Mouse (Mus musculus): ENCODE measurements around the gene Mmp9. TPM values are rescaled to one million over a fixed set of nuclear protein-coding genes. Genes with fewer than 3 reads are reported as not detected.

Gene Mmp9
- not detected in 2 replicates for total RNA-seq (2014; fragmentation: Nextera tagmentation)
- 0.76 and 0.82 TPM in 2 replicates for total RNA-seq (2017)
- polyA plus RNA-seq (2012), result 0.63 and 0.76 TPM in 2 replicates

DNA sequence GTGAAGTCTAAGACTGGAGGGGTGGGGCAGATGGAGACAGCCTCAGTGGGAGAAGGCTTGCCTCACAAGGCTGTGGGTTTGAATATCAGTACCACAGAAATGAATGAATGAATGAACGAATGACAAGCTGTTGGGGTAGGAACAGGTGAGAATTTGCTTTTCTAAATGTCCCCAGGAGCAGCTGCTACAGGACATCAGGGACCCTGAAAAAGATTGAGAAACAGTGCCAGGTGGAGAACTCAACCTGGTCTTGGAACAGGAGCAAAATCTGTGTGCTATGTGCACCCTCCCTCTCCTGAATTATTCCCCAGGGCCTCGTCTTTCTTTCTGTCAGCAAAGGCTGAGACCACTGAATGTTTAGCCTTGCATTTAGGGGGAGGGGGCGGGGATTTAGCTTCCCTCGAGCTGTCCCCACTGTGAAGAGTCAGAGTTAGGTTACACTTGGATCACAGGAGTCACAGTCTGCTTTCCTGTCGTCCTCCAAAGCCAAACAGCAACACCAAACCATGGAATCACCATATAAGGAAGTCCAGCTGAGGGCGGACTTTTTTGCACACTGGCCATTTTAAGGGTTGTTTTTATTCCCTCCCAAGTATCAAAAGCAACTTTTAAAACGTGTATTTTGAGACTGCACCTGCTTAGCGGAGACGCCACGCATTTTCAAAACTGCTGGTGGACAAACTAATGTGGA is at the start of gene Mmp9:
Gene Mmp9, plus strand, starts transcription at position 641 of the 691 bp plus-strand sequence.
- Histone ChIP-seq H3K27me3 (ENCODE audit: insufficient read depth, low read length) (peaks cover 19% of the 10 kb centered on the region), H3K36me3 (replicated peaks) (no peaks in the 10 kb centered on the region), H3K4me1 (ENCODE audit: insufficient read depth, low read depth, low read length) (peaks cover 20% of the 10 kb centered on the region), H3K4me3 (ENCODE audit: low read depth, low read length) (no peak within 1 kb of the TSS), H3K9me3 (replicated peaks) (no peaks in the 10 kb centered on the region)
- TF ChIP-seq GATA1 (IDR thresholded peaks at IDR 0.05; ENCODE audit: borderline replicate concordance, low read length), result no peak
- TF ChIP-seq POLR2AphosphoS5 (IDR thresholded peaks at IDR 0.05; ENCODE audit: insufficient replicate concordance, low read depth, low read length), result no peak
- no peak for TF ChIP-seq GATA2 (IDR thresholded peaks at IDR 0.05; ENCODE audit: borderline replicate concordance, low read depth, low read length)
- TF ChIP-seq TAL1 (conservative IDR thresholded peaks at IDR 0.05; ENCODE audit: low read depth, low read length), result no peak
- TF ChIP-seq CTCF (IDR thresholded peaks at IDR 0.05; ENCODE audit: low read depth, low read length), result no peak
- no peak for ATAC-seq (ENCODE audit: extremely low read depth, insufficient number of reproducible peaks, low FRiP score, poor library complexity, severe bottlenecking)
- DNase-seq (ENCODE audit: low spot score), result no peak

DNA sequence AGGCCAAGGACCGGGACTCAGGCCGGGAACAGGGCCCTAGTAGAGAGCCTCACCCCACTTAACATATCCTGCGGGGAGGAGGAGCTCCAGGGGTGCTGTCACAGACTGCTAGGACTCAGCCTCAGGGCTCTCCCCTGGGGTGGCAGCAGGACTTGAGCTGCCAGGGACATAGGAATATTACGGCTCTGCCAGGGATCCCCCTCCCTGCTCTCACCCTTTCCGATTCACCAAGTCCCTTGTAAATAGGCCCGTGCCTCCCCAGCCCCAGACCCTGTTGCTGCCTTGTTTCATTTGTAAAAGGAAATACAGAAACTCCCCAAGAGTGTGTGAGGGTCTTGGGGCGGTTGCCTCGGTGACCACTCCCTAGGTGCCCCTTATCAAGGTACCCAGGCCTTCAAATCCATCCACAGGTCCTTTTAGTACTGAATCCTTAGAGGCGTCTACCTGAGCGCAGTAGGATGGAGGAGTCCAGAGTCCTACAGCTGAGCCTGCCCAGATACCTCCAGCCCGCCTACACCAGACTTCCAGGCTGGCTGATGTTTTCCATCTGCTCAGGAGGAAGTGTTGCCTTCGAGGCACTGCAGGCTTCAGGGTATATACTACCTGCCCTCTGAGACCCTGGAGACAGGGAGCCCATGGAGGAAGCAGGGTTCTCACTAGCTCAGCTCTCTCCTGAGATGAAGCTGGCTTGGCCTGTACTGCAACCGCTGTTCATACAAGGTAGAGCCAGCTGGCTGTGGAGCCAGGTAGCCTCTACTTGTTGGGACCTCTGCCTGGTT is 49.3 kb upstream of the Mmp9 start:
- Histone ChIP-seq H3K9me3 (replicated peaks) (no peaks in the 10 kb centered on the region), H3K27me3 (ENCODE audit: insufficient read depth, low read length) (no peaks in the 10 kb centered on the region), H3K4me3 (ENCODE audit: low read depth, low read length) (no peak overlapping the region), H3K36me3 (replicated peaks) (peaks cover 100% of the 10 kb centered on the region), H3K4me1 (ENCODE audit: insufficient read depth, low read depth, low read length) (peaks cover 34% of the 10 kb centered on the region)
- DNase-seq (ENCODE audit: low spot score), result no peak
- 0 out of 2 replicates have a peak, but pooled peaks have one; percentile 0 for TF ChIP-seq POLR2AphosphoS5 (IDR thresholded peaks at IDR 0.05; ENCODE audit: insufficient replicate concordance, low read depth, low read length)
- TF ChIP-seq GATA2 (IDR thresholded peaks at IDR 0.05; ENCODE audit: borderline replicate concordance, low read depth, low read length), result no peak
- no peak for ATAC-seq (ENCODE audit: extremely low read depth, insufficient number of reproducible peaks, low FRiP score, poor library complexity, severe bottlenecking)

DNA sequence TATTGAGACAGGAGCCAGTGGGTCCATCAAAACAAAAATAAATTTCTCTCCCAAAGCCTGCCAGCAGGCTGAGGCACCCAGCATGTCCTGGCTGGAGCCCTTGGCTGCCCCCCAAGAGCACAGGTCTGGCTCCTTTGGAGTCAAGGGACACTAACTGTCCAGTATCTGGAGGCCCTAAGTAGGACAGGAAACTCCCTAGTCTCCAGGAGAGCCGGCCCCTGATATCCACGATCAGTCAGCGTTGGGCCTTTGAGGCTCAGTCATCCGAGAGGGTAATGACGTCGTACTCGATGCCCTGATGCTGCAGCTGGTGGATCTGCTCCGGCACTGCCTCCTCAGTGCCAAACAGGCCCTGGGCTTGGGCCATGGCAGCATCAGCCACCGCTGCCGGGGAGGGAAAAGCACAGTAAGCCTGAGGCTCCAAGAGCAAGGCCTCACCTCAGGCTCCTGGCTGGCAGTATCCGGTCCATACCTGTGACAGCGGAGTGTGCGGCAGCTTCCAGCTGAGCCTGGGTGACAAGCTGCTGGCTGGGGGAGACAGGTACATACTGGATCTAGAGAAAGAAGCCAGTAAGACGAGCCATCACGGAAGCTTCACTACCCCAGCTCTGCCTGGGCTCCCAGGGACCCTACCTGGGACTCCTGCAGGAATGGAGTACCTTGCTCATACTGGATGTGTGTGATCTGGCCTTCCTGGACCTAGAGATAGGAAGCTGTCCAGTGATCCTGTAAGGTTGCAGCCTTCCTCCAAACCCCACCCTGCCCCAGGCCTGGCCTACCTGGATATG is 48.5 kb upstream of the Mmp9 start:
- DNase-seq (ENCODE audit: low spot score) (no peak), ATAC-seq (ENCODE audit: extremely low read depth, insufficient number of reproducible peaks, low FRiP score, poor library complexity, severe bottlenecking) (no peak)
- Histone ChIP-seq H3K4me3 (ENCODE audit: low read depth, low read length) (no peak overlapping the region), H3K9me3 (replicated peaks) (no peaks in the 10 kb centered on the region), H3K36me3 (replicated peaks) (peaks cover 100% of the 10 kb centered on the region), H3K27me3 (ENCODE audit: insufficient read depth, low read length) (no peaks in the 10 kb centered on the region), H3K4me1 (ENCODE audit: insufficient read depth, low read depth, low read length) (peaks cover 31% of the 10 kb centered on the region)
- TF ChIP-seq GATA1 (IDR thresholded peaks at IDR 0.05; ENCODE audit: borderline replicate concordance, low read length), result no peak
- no peak for TF ChIP-seq GATA2 (IDR thresholded peaks at IDR 0.05; ENCODE audit: borderline replicate concordance, low read depth, low read length)
- 0 out of 2 replicates have a peak, but pooled peaks have one; percentile 14 for TF ChIP-seq POLR2AphosphoS5 (IDR thresholded peaks at IDR 0.05; ENCODE audit: insufficient replicate concordance, low read depth, low read length)

DNA sequence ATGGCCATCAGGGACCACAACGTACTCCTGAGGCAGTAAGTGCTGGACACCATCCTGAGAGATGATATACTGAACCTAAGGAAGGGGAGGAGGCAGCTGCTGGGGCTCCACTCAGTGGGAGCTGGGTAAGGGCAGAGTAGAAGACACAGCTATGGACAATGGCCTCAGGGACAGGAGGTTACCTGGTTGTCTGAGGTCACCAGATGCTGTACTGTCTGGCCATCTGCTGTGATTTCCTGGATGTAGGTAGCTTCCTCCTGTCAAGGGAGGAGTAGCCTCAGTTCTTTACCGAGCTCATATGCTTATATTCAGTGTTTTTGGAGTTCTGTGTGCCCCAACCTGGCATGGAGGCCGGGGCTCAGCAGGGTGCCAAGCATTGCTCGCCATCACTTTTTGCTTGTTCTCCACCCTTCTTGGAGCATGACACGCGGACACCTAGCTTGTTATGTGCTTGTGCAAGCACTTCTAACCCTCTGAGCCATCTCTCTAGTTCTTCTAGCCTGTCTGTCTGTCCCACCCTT is 47.8 kb upstream of the Mmp9 start:
- no peak for DNase-seq (ENCODE audit: low spot score)
- Histone ChIP-seq H3K36me3 (replicated peaks) (peaks cover 100% of the 10 kb centered on the region), H3K4me3 (ENCODE audit: low read depth, low read length) (no peak overlapping the region), H3K27me3 (ENCODE audit: insufficient read depth, low read length) (no peaks in the 10 kb centered on the region), H3K4me1 (ENCODE audit: insufficient read depth, low read depth, low read length) (peaks cover 32% of the 10 kb centered on the region), H3K9me3 (replicated peaks) (no peaks in the 10 kb centered on the region)
- no peak for TF ChIP-seq CTCF (IDR thresholded peaks at IDR 0.05; ENCODE audit: low read depth, low read length)
- TF ChIP-seq GATA2 (IDR thresholded peaks at IDR 0.05; ENCODE audit: borderline replicate concordance, low read depth, low read length), result no peak
- TF ChIP-seq TAL1 (conservative IDR thresholded peaks at IDR 0.05; ENCODE audit: low read depth, low read length), result no peak
- TF ChIP-seq POLR2AphosphoS5 (IDR thresholded peaks at IDR 0.05; ENCODE audit: insufficient replicate concordance, low read depth, low read length), result 0 out of 2 replicates have a peak, but pooled peaks have one; percentile 5
- no peak for TF ChIP-seq GATA1 (IDR thresholded peaks at IDR 0.05; ENCODE audit: borderline replicate concordance, low read length)
- ATAC-seq (ENCODE audit: extremely low read depth, insufficient number of reproducible peaks, low FRiP score, poor library complexity, severe bottlenecking), result no peak

DNA sequence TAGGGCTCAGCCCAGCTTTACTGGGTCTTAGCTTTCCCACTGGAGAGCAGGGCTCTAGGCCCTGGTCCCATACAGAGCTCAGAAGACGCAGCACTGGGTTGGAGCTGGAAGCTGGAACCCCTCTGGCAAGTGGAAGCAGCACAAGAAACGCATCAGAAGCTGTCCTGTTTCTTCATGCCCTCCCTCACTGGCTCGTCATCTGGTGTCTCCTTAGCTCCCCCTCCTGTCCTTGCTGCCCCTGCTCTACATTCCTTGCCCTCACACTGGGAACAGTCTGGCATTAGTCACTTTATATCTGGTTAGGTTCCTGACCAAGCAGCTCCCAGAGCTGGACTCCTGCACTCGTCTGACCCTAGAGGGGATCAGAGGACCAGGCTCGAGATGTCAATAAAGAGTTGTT is 46.5 kb upstream of the Mmp9 start:
- TF ChIP-seq GATA2 (IDR thresholded peaks at IDR 0.05; ENCODE audit: borderline replicate concordance, low read depth, low read length) (no peak), TAL1 (conservative IDR thresholded peaks at IDR 0.05; ENCODE audit: low read depth, low read length) (no peak), POLR2AphosphoS5 (IDR thresholded peaks at IDR 0.05; ENCODE audit: insufficient replicate concordance, low read depth, low read length) (no peak), CTCF (IDR thresholded peaks at IDR 0.05; ENCODE audit: low read depth, low read length) (no peak), GATA1 (IDR thresholded peaks at IDR 0.05; ENCODE audit: borderline replicate concordance, low read length) (no peak)
- DNase-seq (ENCODE audit: low spot score), result no peak
- no peaks in the 10 kb centered on the region for H3K27me3 ChIP-seq (ENCODE audit: insufficient read depth, low read length)

More for the DNA sequence above, 46.5 kb upstream of the Mmp9 start:
- no peak for ATAC-seq (ENCODE audit: extremely low read depth, insufficient number of reproducible peaks, low FRiP score, poor library complexity, severe bottlenecking)
- no peak overlapping the region for H3K4me3 ChIP-seq (ENCODE audit: low read depth, low read length)
- no peaks in the 10 kb centered on the region for H3K9me3 ChIP-seq (replicated peaks)
- H3K4me1 ChIP-seq (ENCODE audit: insufficient read depth, low read depth, low read length), result peaks cover 33% of the 10 kb centered on the region
- H3K36me3 ChIP-seq (replicated peaks), result peaks cover 100% of the 10 kb centered on the region

Measured in G1E (cell line).